Mouse (Mus musculus): ENCODE results near the gene Slc26a9. TPM values are rescaled to one million over a fixed set of nuclear protein-coding genes. Genes with fewer than 3 reads are reported as not detected.

Slc26a9 gene
- total RNA-seq, 4 experiments from 2014 or later: 0.06 to 0.13 TPM; not detected in 2

Other genes starting within 250 kb of the Slc26a9 start
- gene Srgap2, start 216.7 kb upstream of the Slc26a9 start, total RNA-seq (2022): 10 to 100 TPM; 70.7 to 81.5 (median 76.7) TPM
- 1 to 10 TPM; 1.1 to 1.5 (median 1.3) TPM for gene Fam72a, start 216.1 kb upstream of the Slc26a9 start, total RNA-seq (2022)
- not detected for gene Avpr1b, start 144.8 kb upstream of the Slc26a9 start, total RNA-seq (2022)
- gene Ctse, start 105.7 kb upstream of the Slc26a9 start, total RNA-seq (2022): 1 to 10 TPM in 2 of 4 experiments, not detected in 2; 3.4 to 5.1 TPM
- 1 to 10 TPM; 1.2 to 7.3 (median 3.3) TPM for gene Rab7b, start 55.3 kb upstream of the Slc26a9 start, total RNA-seq (2022)
- gene Pm20d1, start 53.4 kb downstream of the Slc26a9 start, total RNA-seq (2022): 1 to 10 TPM; 2.1 to 3.3 (median 2.4) TPM
- gene Slc41a1, start 83.5 kb downstream of the Slc26a9 start, total RNA-seq (2022): 10 to 100 TPM; 49.4 to 56.1 (median 53.7) TPM
- 1 to 10 TPM; 4.7 to 6.7 (median 6.1) TPM for gene Rab29, start 123.2 kb downstream of the Slc26a9 start, total RNA-seq (2022)
- gene Nucks1, start 166.5 kb downstream of the Slc26a9 start, total RNA-seq (2022): 100 to 1,000 TPM; 142 to 178 (median 163) TPM
- gene Slc45a3, start 218.9 kb downstream of the Slc26a9 start, total RNA-seq (2022): 1 to 10 TPM in 1 of 4 experiments, under 1 TPM in 3; 0.65 to 1.9 (median 0.79) TPM

Measured in left cerebral cortex, adult 8-10 months (tissue).